Mouse (Mus musculus) cerebellum, postnatal 14 days (tissue): ENCODE results near the gene Catsper3.
A peak's percentile ranks its signal among the peaks of the same experiment; 100 is the strongest.

Experiments used
- DNase-seq, 2 experiments: peaks; one replicate each; pipeline ENCODE4 v3.0.0; 2021; ENCODE audit warnings: mixed read lengths in 2 of 2

Gene Catsper3

GRCm38 (mm10) chr13:55827679-55828140 lies 43.3 kb downstream of the Catsper3 start:
- no peak for DNase-seq

GRCm38 (mm10) chr13:55828141-55829017 lies 44.0 kb downstream of the Catsper3 start:
- DNase-seq, result no peak

- DNase-seq, result no peak
These were observed 44.8 kb downstream of the Catsper3 start for GRCm38 (mm10) chr13:55829018-55829655.

- no peak for DNase-seq
These were observed 45.9 kb downstream of the Catsper3 start for GRCm38 (mm10) chr13:55830081-55830832.

GRCm38 (mm10) chr13:55830833-55831721 lies 46.7 kb downstream of the Catsper3 start:
- DNase-seq, result no peak

- no peak for DNase-seq
These were observed 47.4 kb downstream of the Catsper3 start for GRCm38 (mm10) chr13:55831722-55832160.

GRCm38 (mm10) chr13:55832602-55833001 lies 48.2 kb downstream of the Catsper3 start:
- DNase-seq, result no peak

- no peak for DNase-seq
These were observed 49.6 kb downstream of the Catsper3 start for GRCm38 (mm10) chr13:55833921-55834320.

GRCm38 (mm10) chr13:55834667-55835066 lies 50.3 kb downstream of the Catsper3 start:
- no peak for DNase-seq

GRCm38 (mm10) chr13:55835548-55836097 lies 51.3 kb downstream of the Catsper3 start:
- peak in 1 of 2 experiments; percentile 32 for DNase-seq

GRCm38 (mm10) chr13:55836142-55836625 lies 51.8 kb downstream of the Catsper3 start, which contains the start of gene Pitx1:
Gene Pitx1 (minus strand): TSS chr13:55836192.
- DNase-seq, result no peak

- no peak for DNase-seq
These were observed 52.7 kb downstream of the Catsper3 start for GRCm38 (mm10) chr13:55836786-55837780.

- DNase-seq, result no peak
These were observed 55.9 kb downstream of the Catsper3 start for GRCm38 (mm10) chr13:55840223-55840622.

- DNase-seq, result no peak
These were observed 59.3 kb downstream of the Catsper3 start for GRCm38 (mm10) chr13:55843700-55844099.

GRCm38 (mm10) chr13:55847805-55848204 lies 63.4 kb downstream of the Catsper3 start:
- DNase-seq, result no peak

- DNase-seq, result no peak
These were observed 64.3 kb downstream of the Catsper3 start for GRCm38 (mm10) chr13:55848604-55849190.

- DNase-seq, result no peak
These were observed 66.4 kb downstream of the Catsper3 start for GRCm38 (mm10) chr13:55850726-55851125.

- no peak for DNase-seq
These were observed 67.8 kb downstream of the Catsper3 start for GRCm38 (mm10) chr13:55852205-55852604.

GRCm38 (mm10) chr13:55855793-55856192 lies 71.4 kb downstream of the Catsper3 start:
- no peak for DNase-seq

GRCm38 (mm10) chr13:55858463-55858862 lies 74.1 kb downstream of the Catsper3 start:
- no peak for DNase-seq
